In genomic region chr5:137627991-137628390, GRCm38 (mm10) we compare ENCODE assay signal across 7 mouse cellular contexts. TPM values are rescaled to one million over a fixed set of nuclear protein-coding genes. Genes with fewer than 3 reads are reported as not detected.
DNase-seq lines count a peak whose midpoint lies in the region; ATAC-seq and TF ChIP-seq lines count a peak whose summit lies in the region.

No protein-coding gene starts in this region.

- H3K4me3 ChIP-seq in forebrain, embryonic 13.5 days: peak overlapping the region; percentile 69
- peak overlapping the region; percentile 55 for H3K4me3 ChIP-seq in kidney, postnatal 0 days (replicated peaks; ENCODE audit: low read depth, low read length)
- H3K4me3 ChIP-seq in midbrain, embryonic 14.5 days (replicated peaks; ENCODE audit: low read depth, low read length): peak overlapping the region; percentile 94

- peak overlapping the region; percentile 73 for H3K4me2 ChIP-seq in forebrain, embryonic 13.5 days
- H3K4me2 ChIP-seq in kidney, postnatal 0 days (ENCODE audit: low read length): peak overlapping the region; percentile 72
- H3K4me2 ChIP-seq in midbrain, embryonic 14.5 days (ENCODE audit: low read length): peak overlapping the region; percentile 75

- peak; percentile 36 for TF ChIP-seq CTCF in kidney, postnatal 0 days (IDR thresholded peaks at IDR 0.05; ENCODE audit: low read depth)

- H3K27me3 ChIP-seq in forebrain, embryonic 13.5 days: no peaks in the 10 kb centered on the region
- no peaks in the 10 kb centered on the region for H3K27me3 ChIP-seq in kidney, postnatal 0 days (ENCODE audit: insufficient read depth, low read length)
- H3K27me3 ChIP-seq in midbrain, embryonic 14.5 days (ENCODE audit: control insufficient read depth, insufficient read depth, low read length): no peaks in the 10 kb centered on the region

- peaks cover 36% of the 10 kb centered on the region for H3K4me1 ChIP-seq in forebrain, embryonic 13.5 days
- H3K4me1 ChIP-seq in kidney, postnatal 0 days (replicated peaks; ENCODE audit: insufficient read depth, low read length): peaks cover 23% of the 10 kb centered on the region; the same call in 1 of the 2 replicates
- peaks cover 25% of the 10 kb centered on the region for H3K4me1 ChIP-seq in midbrain, embryonic 14.5 days (ENCODE audit: control insufficient read depth, insufficient read depth, low read length)

- peaks cover 19% of the 10 kb centered on the region for H3K36me3 ChIP-seq in forebrain, embryonic 13.5 days (ENCODE audit: poor library complexity, severe bottlenecking)
- no peaks in the 10 kb centered on the region for H3K36me3 ChIP-seq in kidney, postnatal 0 days (ENCODE audit: insufficient read depth, low read length)
- peaks cover 4% of the 10 kb centered on the region; the same call in 1 of the 2 replicates for H3K36me3 ChIP-seq in midbrain, embryonic 14.5 days (ENCODE audit: control insufficient read depth, insufficient read depth, low read length)

- ATAC-seq in forebrain, embryonic 13.5 days: no peak
- ATAC-seq in kidney, postnatal 0 days (replicated peaks; ENCODE audit: low FRiP score, low read depth): no peak
- no peak for ATAC-seq in midbrain, embryonic 14.5 days (ENCODE audit: low FRiP score, low TSS enrichment)
- ATAC-seq in megakaryocyte progenitor cell, adult 5-6 weeks (replicated peaks; ENCODE audit: poor library complexity): no peak

- H3K9ac ChIP-seq in forebrain, embryonic 13.5 days: peak overlapping the region; percentile 80
- H3K9ac ChIP-seq in kidney, postnatal 0 days (ENCODE audit: low read depth, low read length): peak overlapping the region; percentile 57; the same call in 1 of the 2 replicates
- peak overlapping the region; percentile 57 for H3K9ac ChIP-seq in midbrain, embryonic 14.5 days (replicated peaks; ENCODE audit: low read length)

- H3K27ac ChIP-seq in forebrain, embryonic 13.5 days: peak overlapping the region; percentile 92
- peak overlapping the region; percentile 94 for H3K27ac ChIP-seq in kidney, postnatal 0 days
- peak overlapping the region; percentile 90 for H3K27ac ChIP-seq in midbrain, embryonic 14.5 days (replicated peaks; ENCODE audit: low read depth, low read length)

- peak; percentile 42 for DNase-seq in thymus, postnatal 25 days
- DNase-seq in thymus, postnatal 36 days: no peak
- DNase-seq in kidney, postnatal 0 days (ENCODE audit: low spot score): peak; percentile 54
- no peak for DNase-seq in midbrain, embryonic 14.5 days
- DNase-seq in right cerebral cortex, postnatal 25 days: no peak

- 4% methylated on average over 9 of the region's 9 CpGs for WGBS in forebrain, embryonic 13.5 days
- WGBS in kidney, postnatal 0 days: 3% methylated on average over 9 of the region's 9 CpGs
- 4% methylated on average over 9 of the region's 9 CpGs for WGBS in midbrain, embryonic 14.5 days

- H3K9me3 ChIP-seq in forebrain, embryonic 13.5 days (replicated peaks): no peaks in the 10 kb centered on the region
- H3K9me3 ChIP-seq in kidney, postnatal 0 days (replicated peaks; ENCODE audit: low read length): no peaks in the 10 kb centered on the region
- H3K9me3 ChIP-seq in midbrain, embryonic 14.5 days (ENCODE audit: control insufficient read depth, low read length): no peaks in the 10 kb centered on the region

RNA-seq across cellular contexts. Expression of gene Fbxo24, which starts 0.8 kb away (rescaled TPM):
- 0.14 and 0.22 TPM in 2 replicates for polyA plus RNA-seq in forebrain, embryonic 13.5 days (2015; fragmentation: Nextera tagmentation; extraction: Ambion mirVana)
- 0.14 and 0.17 TPM in 2 replicates for polyA plus RNA-seq in kidney, postnatal 0 days (2015; fragmentation: Nextera tagmentation; extraction: Ambion mirVana)
- 0.09 and 0.18 TPM in 2 replicates for polyA plus RNA-seq in midbrain, embryonic 14.5 days (2014; fragmentation: Nextera tagmentation; extraction: Ambion mirVana)
- total RNA-seq in megakaryocyte progenitor cell, adult 5-6 weeks (2015): not detected in 2 replicates
- total RNA-seq in megakaryocyte progenitor cell, adult 5-6 weeks (2017): 0.21 TPM in 1 of 2 replicates, not detected in the other

RNA-seq across cellular contexts. Expression of gene Lrch4, which starts 0.9 kb away (rescaled TPM):
- polyA plus RNA-seq in forebrain, embryonic 13.5 days (2015; fragmentation: Nextera tagmentation; extraction: Ambion mirVana): 24.5 and 25.0 TPM in 2 replicates
- 42.6 and 42.9 TPM in 2 replicates for polyA plus RNA-seq in kidney, postnatal 0 days (2015; fragmentation: Nextera tagmentation; extraction: Ambion mirVana)
- polyA plus RNA-seq in midbrain, embryonic 14.5 days (2014; fragmentation: Nextera tagmentation; extraction: Ambion mirVana): 18.1 and 21.9 TPM in 2 replicates
- total RNA-seq in megakaryocyte progenitor cell, adult 5-6 weeks (2015): 37.8 and 38.0 TPM in 2 replicates
- 27.3 and 29.5 TPM in 2 replicates for total RNA-seq in megakaryocyte progenitor cell, adult 5-6 weeks (2017)

RNA-seq across cellular contexts. Expression of gene Gm20605, which starts 1.0 kb away (rescaled TPM):
- polyA plus RNA-seq in forebrain, embryonic 13.5 days (2015; fragmentation: Nextera tagmentation; extraction: Ambion mirVana): 7.3 and 10.8 TPM in 2 replicates
- polyA plus RNA-seq in kidney, postnatal 0 days (2015; fragmentation: Nextera tagmentation; extraction: Ambion mirVana): 5.3 and 6.2 TPM in 2 replicates
- polyA plus RNA-seq in midbrain, embryonic 14.5 days (2014; fragmentation: Nextera tagmentation; extraction: Ambion mirVana): 4.4 and 6.0 TPM in 2 replicates
- total RNA-seq in megakaryocyte progenitor cell, adult 5-6 weeks (2015): 5.5 and 8.3 TPM in 2 replicates
- 4.3 and 8.0 TPM in 2 replicates for total RNA-seq in megakaryocyte progenitor cell, adult 5-6 weeks (2017)

RNA-seq across cellular contexts. Expression of gene Sap25, which starts 13.1 kb away (rescaled TPM):
- polyA plus RNA-seq in forebrain, embryonic 13.5 days (2015; fragmentation: Nextera tagmentation; extraction: Ambion mirVana): 7.7 and 8.3 TPM in 2 replicates
- polyA plus RNA-seq in kidney, postnatal 0 days (2015; fragmentation: Nextera tagmentation; extraction: Ambion mirVana): 5.3 and 5.4 TPM in 2 replicates
- 4.1 and 5.6 TPM in 2 replicates for polyA plus RNA-seq in midbrain, embryonic 14.5 days (2014; fragmentation: Nextera tagmentation; extraction: Ambion mirVana)
- total RNA-seq in megakaryocyte progenitor cell, adult 5-6 weeks (2015): 24.9 and 29.5 TPM in 2 replicates
- 14.2 and 18.0 TPM in 2 replicates for total RNA-seq in megakaryocyte progenitor cell, adult 5-6 weeks (2017)

RNA-seq across cellular contexts. Expression of gene Pcolce, which starts 14.4 kb away (rescaled TPM):
- 6.9 and 7.1 TPM in 2 replicates for polyA plus RNA-seq in forebrain, embryonic 13.5 days (2015; fragmentation: Nextera tagmentation; extraction: Ambion mirVana)
- 120 and 136 TPM in 2 replicates for polyA plus RNA-seq in kidney, postnatal 0 days (2015; fragmentation: Nextera tagmentation; extraction: Ambion mirVana)
- 3.0 and 11.7 TPM in 2 replicates for polyA plus RNA-seq in midbrain, embryonic 14.5 days (2014; fragmentation: Nextera tagmentation; extraction: Ambion mirVana)
- not detected in 2 replicates for total RNA-seq in megakaryocyte progenitor cell, adult 5-6 weeks (2015)
- not detected in 2 replicates for total RNA-seq in megakaryocyte progenitor cell, adult 5-6 weeks (2017)

Comparison
In these comparisons a context has a peak if more than half of its experiments do, and no peak if none do; other contexts are left out.
1. DNase-seq: peak in thymus, postnatal 25 days (single experiment) and kidney, postnatal 0 days (single experiment); none in thymus, postnatal 36 days (0 of 2), midbrain, embryonic 14.5 days (single experiment) and right cerebral cortex, postnatal 25 days (single experiment).
2. Peak in every context shown above with its lines, with median percentiles within 50 percentile points of each other: H3K27ac ChIP-seq, H3K4me2 ChIP-seq, H3K4me3 ChIP-seq and H3K9ac ChIP-seq.